Mouse (Mus musculus) lung, postnatal 0 days (tissue): ENCODE results near the gene Ints7.

ENCODE experiments used
- CTCF ChIP-seq: IDR thresholded peaks from 2 replicates; pipeline ENCODE4 v1.5.1; 2016; ENCODE audit warnings: antibody characterized with exemption, mild to moderate bottlenecking
- EP300 ChIP-seq: IDR thresholded peaks from 2 replicates; pipeline ENCODE4 v1.6.1; 2016; ENCODE audit warnings: antibody characterized with exemption, mild to moderate bottlenecking, control low read depth

DNA sequence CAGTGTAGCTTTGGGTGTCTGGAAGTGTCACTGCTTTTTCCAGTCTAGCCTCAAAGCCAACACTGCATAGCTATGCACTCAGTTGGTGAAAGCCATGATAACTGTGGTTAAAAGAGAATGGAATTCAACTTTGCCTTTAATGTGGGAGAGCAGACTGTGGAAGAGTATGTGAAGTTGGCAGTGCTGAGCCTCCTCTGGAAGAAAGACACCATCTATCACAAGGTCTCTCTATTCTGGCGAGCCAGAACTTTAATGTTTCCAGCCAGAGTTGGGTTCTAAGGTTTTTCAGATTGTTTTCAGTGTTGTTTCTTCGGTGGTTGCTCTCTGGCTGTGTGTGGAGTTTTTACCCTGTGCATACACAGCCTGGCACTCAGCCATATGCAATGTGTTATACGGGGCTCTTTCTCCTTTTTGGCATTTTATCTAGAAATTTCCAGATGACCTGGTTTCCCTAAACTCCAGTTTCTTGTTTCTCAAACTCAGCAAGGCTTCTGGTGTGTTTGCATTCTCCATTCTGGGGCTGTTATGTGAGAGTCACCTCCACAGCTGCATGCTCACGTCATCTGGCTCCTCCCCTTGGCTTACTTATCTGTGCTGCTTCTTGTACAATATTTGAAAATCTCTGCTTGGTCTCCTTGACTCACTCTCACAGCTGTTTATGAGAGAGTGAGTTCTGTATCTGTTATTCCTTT lies 47.4 kb upstream of the Ints7 start:
- TF ChIP-seq CTCF (no peak), EP300 (no peak)
